Mouse (Mus musculus) lung, embryonic 16.5 days (tissue): ENCODE measurements around the gene Olfr1087. TPM values are rescaled to one million over a fixed set of nuclear protein-coding genes. Genes with fewer than 3 reads are reported as not detected.
"Not testable (repeated sequence)": the region's sequence is repeated elsewhere in the genome, so short reads cannot be mapped to it uniquely, and the experiment has no call there.

Experiments used
- ATAC-seq: fragments of 200-750 bp; cut with Nextera tagmentation; 2 replicates; pipeline ENCODE4 v1.8.0; 2017; ENCODE audit warnings: low read depth, mild to moderate bottlenecking, moderate library complexity
- H3K27ac ChIP-seq: fragments of 300-500 bp; sonication (generic); 2 replicates; pipeline ENCODE4 v1.5.1; 2014; ENCODE audit warnings: mild to moderate bottlenecking, control low read depth, low read length
- H3K27me3 ChIP-seq: fragments of 300-500 bp; sonication (generic); 2 replicates; pipeline ENCODE4 v1.6.1; 2014; ENCODE audit warnings: low read depth, low read length, mixed read lengths; ENCODE audit not compliant: control insufficient read depth, insufficient read depth
- H3K36me3 ChIP-seq: fragments of 300-500 bp; sonication (generic); 2 replicates; pipeline ENCODE4 v1.6.1; 2014; ENCODE audit warnings: low read length; ENCODE audit not compliant: control insufficient read depth, insufficient read depth
- H3K4me1 ChIP-seq: fragments of 300-500 bp; sonication (generic); replicated peaks from 2 replicates; pipeline ENCODE4 v1.6.1; 2014; ENCODE audit warnings: low read length, mixed read lengths; ENCODE audit not compliant: control insufficient read depth, insufficient read depth
- H3K4me2 ChIP-seq: fragments of 300-500 bp; sonication (generic); 2 replicates; pipeline ENCODE4 v1.6.1; 2014; ENCODE audit warnings: low read depth, low read length, control low read depth
- H3K4me3 ChIP-seq: fragments of 300-500 bp; sonication (generic); 2 replicates; pipeline ENCODE4 v1.5.1; 2014; ENCODE audit warnings: mild to moderate bottlenecking, low read length, control low read depth
- H3K9ac ChIP-seq: fragments of 300-500 bp; sonication (generic); 2 replicates; pipeline ENCODE4 v1.6.1; 2014; ENCODE audit warnings: low read length, control low read depth
- H3K9me3 ChIP-seq: fragments of 300-500 bp; sonication (generic); 2 replicates; pipeline ENCODE4 v1.6.1; 2016; ENCODE audit warnings: low read length; ENCODE audit not compliant: control insufficient read depth
- WGBS: fragments of 180-500 bp; shearing (Covaris S2); extraction: QIAGEN DNeasy Blood & Tissue Kit; methylation state at CpG from one replicate; pipeline ENCODE4 v1.1.7; 2014; 5-methylcytosine and 5-hydroxymethylcytosine counted together
- polyA plus RNA-seq: library from polyadenylated mRNA; unstranded; fragments of >200 nt; fragmentation: Nextera tagmentation; extraction: Ambion mirVana; gene quantifications from 2 replicates; pipeline ENCODE4 v1.2.1, GENCODE M21; 2015

The Olfr1087 gene
- not detected in 2 replicates for polyA plus RNA-seq

- Histone ChIP-seq H3K4me3 (no peak within 1 kb of the TSS), H3K27ac (no peak within 1 kb of the TSS), H3K9me3 (no peaks in the 10 kb centered on the region), H3K36me3 (no peaks in the 10 kb centered on the region), H3K4me2 (no peak within 1 kb of the TSS), H3K4me1 (no peaks in the 10 kb centered on the region), H3K27me3 (no peaks in the 10 kb centered on the region), H3K9ac (no peak within 1 kb of the TSS)
- no peak for ATAC-seq
Measured at GRCm38 (mm10) chr2:86698295-86698694, at the start of gene Olfr1087. Gene Olfr1087 (minus strand): TSS chr2:86698395.

GRCm38 (mm10) chr2:86733601-86734000 is 35.4 kb upstream of the Olfr1087 start, which contains the start of gene Olfr1089:
Gene Olfr1089 (minus strand): TSS chr2:86733701.
- H3K4me3 ChIP-seq = no peak within 1 kb of the TSS
- H3K36me3 ChIP-seq = no peaks in the 10 kb centered on the region
- no peak for ATAC-seq
- H3K4me2 ChIP-seq = no peak within 1 kb of the TSS
- no peaks in the 10 kb centered on the region for H3K27me3 ChIP-seq
- H3K27ac ChIP-seq = no peak within 1 kb of the TSS
- H3K4me1 ChIP-seq = no peaks in the 10 kb centered on the region
- H3K9ac ChIP-seq = no peak within 1 kb of the TSS
- H3K9me3 ChIP-seq = no peaks in the 10 kb centered on the region

GRCm38 (mm10) chr2:86679992-86680391 is 18.2 kb downstream of the Olfr1087 start, which contains the start of gene Olfr1086:
Gene Olfr1086 (minus strand): TSS chr2:86680092.
- no peaks in the 10 kb centered on the region for H3K9me3 ChIP-seq
- H3K9ac ChIP-seq = no peak within 1 kb of the TSS
- ATAC-seq = no peak
- 70% methylated on average over 2 of the region's 2 CpGs for whole genome bisulfite sequencing
- no peak within 1 kb of the TSS for H3K4me2 ChIP-seq
- no peak within 1 kb of the TSS for H3K27ac ChIP-seq
- no peak within 1 kb of the TSS for H3K4me3 ChIP-seq
- H3K4me1 ChIP-seq = no peaks in the 10 kb centered on the region
- H3K36me3 ChIP-seq = no peaks in the 10 kb centered on the region
- no peaks in the 10 kb centered on the region for H3K27me3 ChIP-seq

GRCm38 (mm10) chr2:86661919-86662318 is 36.3 kb downstream of the Olfr1087 start, which contains the start of gene Olfr1085:
Gene Olfr1085 (minus strand): TSS chr2:86662019.
- Histone ChIP-seq H3K4me3 (no peak within 1 kb of the TSS), H3K36me3 (no peaks in the 10 kb centered on the region), H3K9ac (no peak within 1 kb of the TSS), H3K9me3 (no peaks in the 10 kb centered on the region), H3K27me3 (no peaks in the 10 kb centered on the region), H3K4me2 (no peak within 1 kb of the TSS), H3K4me1 (no peaks in the 10 kb centered on the region), H3K27ac (no peak within 1 kb of the TSS)
- ATAC-seq = no peak
- WGBS = 17% methylated on average over 1 of the region's 1 CpGs

- not testable (repeated sequence) for H3K4me1 ChIP-seq, H3K4me2 ChIP-seq, H3K9me3 ChIP-seq, H3K9ac ChIP-seq, H3K36me3 ChIP-seq, ATAC-seq, H3K27ac ChIP-seq, H3K27me3 ChIP-seq, H3K4me3 ChIP-seq
- WGBS = 62% methylated on average over 1 of the region's 1 CpGs
Measured at GRCm38 (mm10) chr2:86639625-86640024, 58.6 kb downstream of the Olfr1087 start, which contains the start of gene Olfr1084. Gene Olfr1084 (minus strand): TSS chr2:86639725.

Other genes starting within 250 kb of the Olfr1087 start
- not detected in 2 replicates for gene Olfr1065, start 247.8 kb downstream of the Olfr1087 start, polyA plus RNA-seq
- gene Olfr1066, start 242.1 kb downstream of the Olfr1087 start, polyA plus RNA-seq = not detected in 2 replicates
- not detected in 2 replicates for gene Olfr228, start 211.0 kb downstream of the Olfr1087 start, polyA plus RNA-seq
- not detected in 2 replicates for gene Olfr1076, start 189.9 kb downstream of the Olfr1087 start, polyA plus RNA-seq
- not detected in 2 replicates for gene Olfr1079, start 155.9 kb downstream of the Olfr1087 start, polyA plus RNA-seq
- gene Olfr1080, start 140.2 kb downstream of the Olfr1087 start, polyA plus RNA-seq = not detected in 2 replicates
- gene Olfr1082, start 99.4 kb downstream of the Olfr1087 start, polyA plus RNA-seq = not detected in 2 replicates
- not detected in 2 replicates for gene Olfr1084, start 58.7 kb downstream of the Olfr1087 start, polyA plus RNA-seq
- not detected in 2 replicates for gene Olfr1085, start 36.4 kb downstream of the Olfr1087 start, polyA plus RNA-seq
- gene Olfr1086, start 18.3 kb downstream of the Olfr1087 start, polyA plus RNA-seq = not detected in 2 replicates
- gene Olfr1089, start 35.3 kb upstream of the Olfr1087 start, polyA plus RNA-seq = not detected in 2 replicates
- not detected in 2 replicates for gene Olfr1090, start 60.6 kb upstream of the Olfr1087 start, polyA plus RNA-seq
- not detected in 2 replicates for gene Olfr1093, start 84.1 kb upstream of the Olfr1087 start, polyA plus RNA-seq
- not detected in 2 replicates for gene Olfr141, start 111.6 kb upstream of the Olfr1087 start, polyA plus RNA-seq
- gene Olfr1094, start 126.3 kb upstream of the Olfr1087 start, polyA plus RNA-seq = not detected in 2 replicates
- gene Olfr1095, start 153.3 kb upstream of the Olfr1087 start, polyA plus RNA-seq = not detected in 2 replicates
- gene Gm13723, start 176.4 kb upstream of the Olfr1087 start, polyA plus RNA-seq = not detected in 2 replicates
- not detected in 2 replicates for gene Olfr1097, start 193.8 kb upstream of the Olfr1087 start, polyA plus RNA-seq
- gene Olfr1098, start 226.2 kb upstream of the Olfr1087 start, polyA plus RNA-seq = not detected in 2 replicates